Mouse (Mus musculus): Measurements from ENCODE around the gene Trim27. TPM values are rescaled to one million over a fixed set of nuclear protein-coding genes. Genes with fewer than 3 reads are reported as not detected.

The Trim27 gene
- polyA plus RNA-seq, 1 experiment from 2014 or later = 42.7 TPM

- Histone ChIP-seq H3K27ac (ENCODE audit: low read length) (no peak overlapping the region), H3K4me3 (ENCODE audit: low read depth, low read length) (no peak overlapping the region), H3K9me3 (replicated peaks; ENCODE audit: control insufficient read depth, low read length) (no peaks in the 10 kb centered on the region), H3K4me1 (ENCODE audit: control insufficient read depth, low read depth, low read length) (peaks cover 29% of the 10 kb centered on the region), H3K9ac (ENCODE audit: low read depth, low read length) (no peak overlapping the region), H3K36me3 (ENCODE audit: control insufficient read depth, insufficient read depth) (peaks cover 13% of the 10 kb centered on the region), H3K27me3 (ENCODE audit: control insufficient read depth, insufficient read depth, low read depth, low read length) (no peaks in the 10 kb centered on the region), H3K4me2 (ENCODE audit: low read depth, low read length) (no peak overlapping the region)
- ATAC-seq (ENCODE audit: low read depth) = no peak
- WGBS (ENCODE audit: insufficient replicate concordance) = 72% methylated on average over 5 of the region's 5 CpGs
Observed at GRCm38 (mm10) chr13:21178364-21178763, 881 bp upstream of the Trim27 start.

- WGBS (ENCODE audit: insufficient replicate concordance) = 0% methylated on average over 77 of the region's 80 CpGs
- H3K9me3 ChIP-seq (replicated peaks; ENCODE audit: control insufficient read depth, low read length) = no peaks in the 10 kb centered on the region
- ATAC-seq (ENCODE audit: low read depth) = peak; percentile 90
- peak overlapping the region; percentile 96 for H3K27ac ChIP-seq (ENCODE audit: low read length)
- H3K4me3 ChIP-seq (ENCODE audit: low read depth, low read length) = peak overlapping the region; percentile 85
- H3K4me2 ChIP-seq (ENCODE audit: low read depth, low read length) = peak overlapping the region; percentile 93
- peaks cover 28% of the 10 kb centered on the region for H3K4me1 ChIP-seq (ENCODE audit: control insufficient read depth, low read depth, low read length)
- H3K27me3 ChIP-seq (ENCODE audit: control insufficient read depth, insufficient read depth, low read depth, low read length) = no peaks in the 10 kb centered on the region
- peak overlapping the region; percentile 89 for H3K9ac ChIP-seq (ENCODE audit: low read depth, low read length)
- H3K36me3 ChIP-seq (ENCODE audit: control insufficient read depth, insufficient read depth) = peaks cover 24% of the 10 kb centered on the region
Observed at GRCm38 (mm10) chr13:21179724-21180550, 692 bp downstream of the Trim27 start.

GRCm38 (mm10) chr13:21180551-21181530 is 1.6 kb downstream of the Trim27 start:
- Histone ChIP-seq H3K9me3 (replicated peaks; ENCODE audit: control insufficient read depth, low read length) (no peaks in the 10 kb centered on the region), H3K36me3 (ENCODE audit: control insufficient read depth, insufficient read depth) (peaks cover 25% of the 10 kb centered on the region), H3K4me1 (ENCODE audit: control insufficient read depth, low read depth, low read length) (peaks cover 28% of the 10 kb centered on the region), H3K27me3 (ENCODE audit: control insufficient read depth, insufficient read depth, low read depth, low read length) (no peaks in the 10 kb centered on the region), H3K9ac (ENCODE audit: low read depth, low read length) (peak overlapping the region; percentile 89), H3K4me2 (ENCODE audit: low read depth, low read length) (peak overlapping the region; percentile 93), H3K27ac (ENCODE audit: low read length) (peak overlapping the region; percentile 96), H3K4me3 (ENCODE audit: low read depth, low read length) (peak overlapping the region; percentile 85)
- peak; percentile 59 for ATAC-seq (ENCODE audit: low read depth)
- under 1% methylated on average over 70 of the region's 71 CpGs for WGBS (ENCODE audit: insufficient replicate concordance)

- WGBS (ENCODE audit: insufficient replicate concordance) = 78% methylated on average over 7 of the region's 7 CpGs
- peaks cover 28% of the 10 kb centered on the region for H3K4me1 ChIP-seq (ENCODE audit: control insufficient read depth, low read depth, low read length)
- no peaks in the 10 kb centered on the region for H3K27me3 ChIP-seq (ENCODE audit: control insufficient read depth, insufficient read depth, low read depth, low read length)
- ATAC-seq (ENCODE audit: low read depth) = no peak
- H3K4me2 ChIP-seq (ENCODE audit: low read depth, low read length) = peak overlapping the region; percentile 93
- peak overlapping the region; percentile 85 for H3K4me3 ChIP-seq (ENCODE audit: low read depth, low read length)
- H3K27ac ChIP-seq (ENCODE audit: low read length) = no peak overlapping the region
- H3K36me3 ChIP-seq (ENCODE audit: control insufficient read depth, insufficient read depth) = peaks cover 30% of the 10 kb centered on the region
- no peaks in the 10 kb centered on the region for H3K9me3 ChIP-seq (replicated peaks; ENCODE audit: control insufficient read depth, low read length)
- peak overlapping the region; percentile 15 for H3K9ac ChIP-seq (ENCODE audit: low read depth, low read length)
Observed at GRCm38 (mm10) chr13:21181996-21182395, 2.8 kb downstream of the Trim27 start.

- no peak overlapping the region for H3K4me3 ChIP-seq (ENCODE audit: low read depth, low read length)
- H3K27ac ChIP-seq (ENCODE audit: low read length) = no peak overlapping the region
- no peak for ATAC-seq (ENCODE audit: low read depth)
- H3K4me1 ChIP-seq (ENCODE audit: control insufficient read depth, low read depth, low read length) = peaks cover 28% of the 10 kb centered on the region
- no peak overlapping the region for H3K4me2 ChIP-seq (ENCODE audit: low read depth, low read length)
- H3K27me3 ChIP-seq (ENCODE audit: control insufficient read depth, insufficient read depth, low read depth, low read length) = no peaks in the 10 kb centered on the region
- H3K36me3 ChIP-seq (ENCODE audit: control insufficient read depth, insufficient read depth) = peaks cover 41% of the 10 kb centered on the region
- H3K9me3 ChIP-seq (replicated peaks; ENCODE audit: control insufficient read depth, low read length) = no peaks in the 10 kb centered on the region
- WGBS (ENCODE audit: insufficient replicate concordance) = 86% methylated on average over 6 of the region's 6 CpGs
- no peak overlapping the region for H3K9ac ChIP-seq (ENCODE audit: low read depth, low read length)
Observed at GRCm38 (mm10) chr13:21183066-21183465, 3.8 kb downstream of the Trim27 start.

- no peak overlapping the region for H3K27ac ChIP-seq (ENCODE audit: low read length)
- no peak overlapping the region for H3K4me3 ChIP-seq (ENCODE audit: low read depth, low read length)
- peaks cover 22% of the 10 kb centered on the region for H3K4me1 ChIP-seq (ENCODE audit: control insufficient read depth, low read depth, low read length)
- H3K9ac ChIP-seq (ENCODE audit: low read depth, low read length) = no peak overlapping the region
- ATAC-seq (ENCODE audit: low read depth) = no peak
- H3K36me3 ChIP-seq (ENCODE audit: control insufficient read depth, insufficient read depth) = peaks cover 47% of the 10 kb centered on the region
- WGBS (ENCODE audit: insufficient replicate concordance) = 87% methylated on average over 7 of the region's 7 CpGs
- no peaks in the 10 kb centered on the region for H3K27me3 ChIP-seq (ENCODE audit: control insufficient read depth, insufficient read depth, low read depth, low read length)
- no peak overlapping the region for H3K4me2 ChIP-seq (ENCODE audit: low read depth, low read length)
- H3K9me3 ChIP-seq (replicated peaks; ENCODE audit: control insufficient read depth, low read length) = no peaks in the 10 kb centered on the region
Observed at GRCm38 (mm10) chr13:21183661-21184060, 4.4 kb downstream of the Trim27 start.

- WGBS (ENCODE audit: insufficient replicate concordance) = 81% methylated on average over 4 of the region's 4 CpGs
- no peak overlapping the region for H3K9ac ChIP-seq (ENCODE audit: low read depth, low read length)
Observed at GRCm38 (mm10) chr13:21185521-21185920, 6.3 kb downstream of the Trim27 start.

GRCm38 (mm10) chr13:21195406-21196228 is 16.4 kb downstream of the Trim27 start:
- ATAC-seq (ENCODE audit: low read depth) = no peak
- H3K4me3 ChIP-seq (ENCODE audit: low read depth, low read length) = no peak overlapping the region
- no peak overlapping the region for H3K4me2 ChIP-seq (ENCODE audit: low read depth, low read length)
- H3K9me3 ChIP-seq (replicated peaks; ENCODE audit: control insufficient read depth, low read length) = no peaks in the 10 kb centered on the region
- WGBS (ENCODE audit: insufficient replicate concordance) = 68% methylated on average over 10 of the region's 10 CpGs
- H3K36me3 ChIP-seq (ENCODE audit: control insufficient read depth, insufficient read depth) = peaks cover 18% of the 10 kb centered on the region
- H3K27ac ChIP-seq (ENCODE audit: low read length) = no peak overlapping the region
- no peaks in the 10 kb centered on the region for H3K27me3 ChIP-seq (ENCODE audit: control insufficient read depth, insufficient read depth, low read depth, low read length)
- no peaks in the 10 kb centered on the region for H3K4me1 ChIP-seq (ENCODE audit: control insufficient read depth, low read depth, low read length)
- H3K9ac ChIP-seq (ENCODE audit: low read depth, low read length) = no peak overlapping the region

More at GRCm38 (mm10) chr13:21185521-21185920, 6.3 kb downstream of the Trim27 start:
- H3K27me3 ChIP-seq (ENCODE audit: control insufficient read depth, insufficient read depth, low read depth, low read length) = no peaks in the 10 kb centered on the region
- no peaks in the 10 kb centered on the region for H3K9me3 ChIP-seq (replicated peaks; ENCODE audit: control insufficient read depth, low read length)
- H3K4me1 ChIP-seq (ENCODE audit: control insufficient read depth, low read depth, low read length) = peaks cover 17% of the 10 kb centered on the region
- no peak overlapping the region for H3K27ac ChIP-seq (ENCODE audit: low read length)
- H3K36me3 ChIP-seq (ENCODE audit: control insufficient read depth, insufficient read depth) = peaks cover 65% of the 10 kb centered on the region
- ATAC-seq (ENCODE audit: low read depth) = no peak
- no peak overlapping the region for H3K4me2 ChIP-seq (ENCODE audit: low read depth, low read length)
- H3K4me3 ChIP-seq (ENCODE audit: low read depth, low read length) = no peak overlapping the region
